Mouse (Mus musculus) left cerebral cortex, adult 8-10 months (tissue): ENCODE results near the gene Ppp2r5a. TPM values are rescaled to one million over a fixed set of nuclear protein-coding genes. Genes with fewer than 3 reads are reported as not detected.
"Not testable (repeated sequence)": the region's sequence is repeated elsewhere in the genome, so short reads cannot be mapped to it uniquely, and the experiment has no call there.

Experiments
- DNase-seq, 2 experiments: peaks; one replicate each; pipeline ENCODE4 v3.0.0; 2022; ENCODE audit warnings: low spot score in 2 of 2
- total RNA-seq, 4 experiments: library from RNA; stranded (reverse); gene quantifications; 2 replicates each; pipeline ENCODE4 v1.2.4; 2022

The Ppp2r5a gene
- 10 to 100 TPM; 73.1 to 84.9 (median 78.6) TPM for total RNA-seq

GRCm38 (mm10) chr1:191403074-191403473 lies at the start of gene Ppp2r5a:
Gene Ppp2r5a, minus strand, starts transcription at chr1:191403272.
- no peak for DNase-seq

- DNase-seq = no peak
These were observed 47.5 kb upstream of the Ppp2r5a start for GRCm38 (mm10) chr1:191450614-191451013.

- DNase-seq = no peak
These were observed 46.5 kb upstream of the Ppp2r5a start for GRCm38 (mm10) chr1:191449537-191449936.

- DNase-seq = no peak
These were observed 44.4 kb upstream of the Ppp2r5a start for GRCm38 (mm10) chr1:191447391-191448016.

GRCm38 (mm10) chr1:191446307-191446706 lies 43.2 kb upstream of the Ppp2r5a start:
- no peak for DNase-seq

- DNase-seq = no peak
These were observed 42.8 kb upstream of the Ppp2r5a start for GRCm38 (mm10) chr1:191445831-191446258.

- no peak for DNase-seq
These were observed 42.3 kb upstream of the Ppp2r5a start for GRCm38 (mm10) chr1:191445401-191445800.

- no peak for DNase-seq
These were observed 41.4 kb upstream of the Ppp2r5a start for GRCm38 (mm10) chr1:191444467-191444866.

- no peak for DNase-seq
These were observed 35.9 kb upstream of the Ppp2r5a start for GRCm38 (mm10) chr1:191439011-191439410.

GRCm38 (mm10) chr1:191438546-191438945 lies 35.5 kb upstream of the Ppp2r5a start:
- DNase-seq = peak in 1 of 2 experiments; percentile 49

GRCm38 (mm10) chr1:191436647-191437046 lies 33.6 kb upstream of the Ppp2r5a start:
- DNase-seq = no peak

GRCm38 (mm10) chr1:191435359-191435758 lies 32.3 kb upstream of the Ppp2r5a start:
- peak in 1 of 2 experiments; percentile 71 for DNase-seq

GRCm38 (mm10) chr1:191432531-191432930 lies 29.5 kb upstream of the Ppp2r5a start:
- no peak for DNase-seq

GRCm38 (mm10) chr1:191432023-191432422 lies 29.0 kb upstream of the Ppp2r5a start:
- DNase-seq = no peak

- DNase-seq = no peak
These were observed 27.0 kb upstream of the Ppp2r5a start for GRCm38 (mm10) chr1:191430121-191430520.

- DNase-seq = no peak
These were observed 22.8 kb upstream of the Ppp2r5a start for GRCm38 (mm10) chr1:191425884-191426283.

GRCm38 (mm10) chr1:191423201-191423600 lies 20.1 kb upstream of the Ppp2r5a start:
- no peak for DNase-seq

- DNase-seq = not testable (repeated sequence)
These were observed 19.6 kb upstream of the Ppp2r5a start for GRCm38 (mm10) chr1:191422714-191423113.

- DNase-seq = no peak
These were observed 19.1 kb upstream of the Ppp2r5a start for GRCm38 (mm10) chr1:191422164-191422563.

- DNase-seq = no peak
These were observed 18.4 kb upstream of the Ppp2r5a start for GRCm38 (mm10) chr1:191421426-191421999.

GRCm38 (mm10) chr1:191420930-191421404 lies 17.9 kb upstream of the Ppp2r5a start:
- DNase-seq = no peak

GRCm38 (mm10) chr1:191419991-191420751 lies 17.1 kb upstream of the Ppp2r5a start:
- DNase-seq = no peak
